Mouse (Mus musculus): ENCODE results near the gene Kdm5c. TPM values are rescaled to one million over a fixed set of nuclear protein-coding genes. Genes with fewer than 3 reads are reported as not detected.
A peak's percentile ranks its signal among the peaks of the same experiment; 100 is the strongest.
"Not testable (repeated sequence)": the region's sequence is repeated elsewhere in the genome, so short reads cannot be mapped to it uniquely, and the experiment has no call there.

Kdm5c gene
- polyA plus RNA-seq, 1 experiment from 2014 or later: 43.4 TPM

DNA sequence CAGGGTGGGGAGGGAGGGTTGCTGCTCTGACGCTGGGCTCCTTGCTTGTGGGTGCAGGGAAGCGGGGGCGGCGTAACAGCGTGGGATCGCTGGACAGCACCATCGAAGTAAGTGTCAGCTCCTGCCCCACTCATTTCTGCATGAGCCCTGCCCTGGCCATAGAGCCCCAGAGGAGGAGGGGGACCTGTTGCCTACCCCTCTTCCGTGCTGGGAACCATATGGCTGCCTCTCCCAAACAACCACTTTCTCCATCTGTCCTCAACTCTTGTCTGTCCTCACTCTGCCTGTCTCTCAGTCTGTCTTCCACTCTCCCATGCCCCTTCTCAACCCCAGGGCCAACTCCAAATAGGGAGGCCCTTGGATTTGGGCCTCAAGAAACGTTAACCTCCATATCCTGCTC, 10.6 kb upstream of the Kdm5c start:
- no peak for ATAC-seq (ENCODE audit: borderline replicate concordance, extremely low read depth, low FRiP score, low TSS enrichment)
- 50% methylated on average over 7 of the region's 9 CpGs for WGBS

GRCm38 (mm10) chrX:152223313-152223712, 9.5 kb upstream of the Kdm5c start:
- H3K27me3 ChIP-seq: peaks cover 42% of the 10 kb centered on the region
- 81% methylated on average over 6 of the region's 6 CpGs for WGBS
- no peak for ATAC-seq (ENCODE audit: borderline replicate concordance, extremely low read depth, low FRiP score, low TSS enrichment)

More for the DNA sequence above, 10.6 kb upstream of the Kdm5c start:
- Histone ChIP-seq H3K27me3 (peaks cover 47% of the 10 kb centered on the region), H3K27ac (no peak overlapping the region), H3K36me3 (no peaks in the 10 kb centered on the region), H3K9me3 (no peaks in the 10 kb centered on the region), H3K9ac (no peak overlapping the region), H3K4me2 (no peak overlapping the region), H3K4me3 (no peak overlapping the region), H3K4me1 (no peaks in the 10 kb centered on the region)

DNA sequence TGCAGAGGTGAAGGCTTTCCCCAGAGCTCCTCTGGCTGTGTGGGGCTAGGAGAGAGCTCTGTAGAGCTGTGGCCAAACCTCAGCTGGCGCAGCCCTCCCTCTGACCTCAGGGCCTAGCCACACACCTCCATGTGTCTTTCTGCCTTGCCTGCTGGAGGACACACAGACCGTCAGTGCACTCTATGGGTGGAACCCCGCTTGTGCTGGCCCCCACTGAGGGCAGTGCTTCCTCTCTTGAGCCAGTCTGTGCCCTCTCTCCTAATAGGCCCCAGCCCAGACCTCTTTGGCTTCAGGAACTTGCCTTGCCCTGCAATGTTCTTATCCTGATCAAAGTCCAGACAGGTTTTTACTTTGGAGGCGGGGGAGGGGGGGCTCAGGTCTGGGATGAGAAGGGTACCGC, 8.5 kb upstream of the Kdm5c start:
- H3K9me3 ChIP-seq: no peaks in the 10 kb centered on the region
- no peaks in the 10 kb centered on the region for H3K36me3 ChIP-seq
- no peak overlapping the region for H3K9ac ChIP-seq
- no peak overlapping the region for H3K4me2 ChIP-seq
- no peak overlapping the region for H3K27ac ChIP-seq
- 73% methylated on average over 5 of the region's 5 CpGs for WGBS
- peaks cover 36% of the 10 kb centered on the region for H3K27me3 ChIP-seq
- H3K4me1 ChIP-seq: no peaks in the 10 kb centered on the region
- no peak; the same call in 1 of the 2 replicates for ATAC-seq (ENCODE audit: borderline replicate concordance, extremely low read depth, low FRiP score, low TSS enrichment)
- no peak overlapping the region for H3K4me3 ChIP-seq

More at GRCm38 (mm10) chrX:152223313-152223712, 9.5 kb upstream of the Kdm5c start:
- H3K4me1 ChIP-seq: no peaks in the 10 kb centered on the region
- H3K9me3 ChIP-seq: no peaks in the 10 kb centered on the region
- no peak overlapping the region for H3K4me3 ChIP-seq
- H3K36me3 ChIP-seq: no peaks in the 10 kb centered on the region
- H3K9ac ChIP-seq: no peak overlapping the region
- no peak overlapping the region for H3K4me2 ChIP-seq
- no peak overlapping the region for H3K27ac ChIP-seq

- ATAC-seq (ENCODE audit: borderline replicate concordance, extremely low read depth, low FRiP score, low TSS enrichment): no peak
- Histone ChIP-seq H3K4me2 (peak overlapping the region; percentile 69), H3K27ac (no peak overlapping the region), H3K4me3 (peak overlapping the region; percentile 72), H3K36me3 (peaks cover 10% of the 10 kb centered on the region; the same call in 1 of the 2 replicates), H3K9ac (peak overlapping the region; percentile 76), H3K27me3 (no peaks in the 10 kb centered on the region), H3K9me3 (no peaks in the 10 kb centered on the region), H3K4me1 (peaks cover 15% of the 10 kb centered on the region; the same call in 1 of the 2 replicates)
- 10% methylated on average over 3 of the region's 3 CpGs for WGBS
Observed at GRCm38 (mm10) chrX:152234125-152234524, 1.3 kb downstream of the Kdm5c start.

GRCm38 (mm10) chrX:152235758-152236157, 2.9 kb downstream of the Kdm5c start:
- Histone ChIP-seq H3K36me3 (peaks cover 25% of the 10 kb centered on the region), H3K4me1 (peaks cover 15% of the 10 kb centered on the region; the same call in 1 of the 2 replicates), H3K9me3 (no peaks in the 10 kb centered on the region), H3K27ac (no peak overlapping the region), H3K4me3 (no peak overlapping the region), H3K27me3 (no peaks in the 10 kb centered on the region), H3K9ac (no peak overlapping the region), H3K4me2 (peak overlapping the region; percentile 69; the same call in 1 of the 2 replicates)
- no peak for ATAC-seq (ENCODE audit: borderline replicate concordance, extremely low read depth, low FRiP score, low TSS enrichment)
- WGBS: 45% methylated on average over 2 of the region's 2 CpGs

DNA sequence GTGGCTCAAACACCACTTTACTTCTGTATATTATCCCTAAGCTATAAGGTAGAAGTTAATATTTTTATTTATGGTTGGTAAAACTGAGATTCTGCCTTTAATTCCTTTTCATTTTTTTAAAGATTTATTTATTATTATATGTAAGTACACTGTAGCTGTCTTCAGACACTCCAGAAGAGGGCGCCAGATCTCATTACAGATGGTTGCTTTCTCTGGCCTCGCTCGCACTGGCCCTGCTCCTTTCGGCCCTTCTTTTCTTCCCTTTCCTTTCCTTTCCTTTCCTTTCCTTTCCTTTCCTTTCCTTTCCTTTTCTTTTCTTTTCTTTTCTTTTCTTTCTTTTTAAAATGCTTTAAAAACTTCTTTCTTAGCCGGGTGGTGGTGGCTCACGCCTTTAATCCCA, 10.3 kb downstream of the Kdm5c start:
- WGBS: 77% methylated on average over 6 of the region's 6 CpGs
- not testable (repeated sequence) for H3K4me1 ChIP-seq; H3K4me3 ChIP-seq; ATAC-seq (ENCODE audit: borderline replicate concordance, extremely low read depth, low FRiP score, low TSS enrichment); H3K27me3 ChIP-seq; H3K9ac ChIP-seq; H3K9me3 ChIP-seq; H3K27ac ChIP-seq; H3K4me2 ChIP-seq
- H3K36me3 ChIP-seq: peaks cover 80% of the 10 kb centered on the region

- H3K4me2 ChIP-seq: no peak overlapping the region
- no peak overlapping the region for H3K27ac ChIP-seq
- ATAC-seq (ENCODE audit: borderline replicate concordance, extremely low read depth, low FRiP score, low TSS enrichment): no peak
- peaks cover 87% of the 10 kb centered on the region for H3K36me3 ChIP-seq
- H3K9me3 ChIP-seq: no peaks in the 10 kb centered on the region
- no peaks in the 10 kb centered on the region for H3K27me3 ChIP-seq
- no peak overlapping the region for H3K4me3 ChIP-seq
- 95% methylated on average over 2 of the region's 2 CpGs for WGBS
- no peak overlapping the region for H3K9ac ChIP-seq
- H3K4me1 ChIP-seq: no peaks in the 10 kb centered on the region
Observed at GRCm38 (mm10) chrX:152244492-152245189, 11.8 kb downstream of the Kdm5c start.

DNA sequence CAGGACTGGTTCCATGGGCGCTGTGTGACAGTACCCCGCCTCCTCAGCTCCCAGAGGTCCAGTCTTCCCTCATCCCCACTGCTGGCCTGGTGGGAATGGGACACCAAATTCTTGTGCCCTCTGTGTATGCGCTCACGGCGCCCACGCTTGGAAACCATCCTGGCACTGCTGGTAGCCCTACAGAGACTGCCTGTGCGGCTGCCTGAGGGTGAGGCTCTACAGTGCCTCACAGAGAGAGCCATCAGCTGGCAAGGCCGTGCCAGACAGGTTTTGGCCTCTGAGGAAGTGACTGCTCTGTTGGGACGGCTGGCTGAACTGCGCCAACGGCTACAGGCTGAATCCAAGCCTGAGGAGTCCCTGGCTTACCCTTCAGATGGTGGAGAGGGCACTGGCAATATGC, 38.4 kb downstream of the Kdm5c start:
- Histone ChIP-seq H3K36me3 (peaks cover 88% of the 10 kb centered on the region), H3K4me1 (no peaks in the 10 kb centered on the region), H3K4me2 (no peak overlapping the region), H3K27me3 (no peaks in the 10 kb centered on the region), H3K9ac (no peak overlapping the region), H3K4me3 (no peak overlapping the region), H3K9me3 (no peaks in the 10 kb centered on the region), H3K27ac (no peak overlapping the region)
- 95% methylated on average over 11 of the region's 11 CpGs for WGBS
- no peak for ATAC-seq (ENCODE audit: borderline replicate concordance, extremely low read depth, low FRiP score, low TSS enrichment)

DNA sequence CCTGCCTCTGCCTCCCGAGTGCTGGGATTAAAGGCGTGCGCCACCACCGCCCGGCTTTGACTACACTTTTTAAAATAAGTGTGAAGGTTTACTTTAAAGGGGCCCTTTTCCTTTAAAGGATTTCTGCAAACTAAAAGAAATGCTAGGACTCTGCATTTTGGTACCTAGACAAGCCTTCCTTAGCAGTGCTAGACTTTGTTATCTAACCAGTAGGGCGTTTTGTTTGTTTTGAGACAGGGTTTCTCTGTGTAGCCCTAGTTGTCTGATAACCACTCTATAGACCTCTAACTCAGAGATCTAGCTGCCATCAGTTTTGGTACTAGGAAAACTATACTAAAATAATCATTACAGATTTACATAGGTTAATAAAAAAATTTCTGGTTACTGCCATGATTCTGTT, 46.6 kb downstream of the Kdm5c start:
- ATAC-seq (ENCODE audit: borderline replicate concordance, extremely low read depth, low FRiP score, low TSS enrichment): no peak
- WGBS: 92% methylated on average over 6 of the region's 6 CpGs
- no peak overlapping the region for H3K4me3 ChIP-seq
- no peak overlapping the region for H3K4me2 ChIP-seq
- no peak overlapping the region for H3K9ac ChIP-seq
- H3K36me3 ChIP-seq: peaks cover 17% of the 10 kb centered on the region; the same call in 1 of the 2 replicates
- no peaks in the 10 kb centered on the region for H3K27me3 ChIP-seq
- no peaks in the 10 kb centered on the region for H3K4me1 ChIP-seq
- H3K27ac ChIP-seq: no peak overlapping the region
- no peaks in the 10 kb centered on the region for H3K9me3 ChIP-seq

- H3K4me1 ChIP-seq: no peaks in the 10 kb centered on the region
- no peak for ATAC-seq (ENCODE audit: borderline replicate concordance, extremely low read depth, low FRiP score, low TSS enrichment)
- H3K4me3 ChIP-seq: no peak overlapping the region
- H3K27ac ChIP-seq: no peak overlapping the region
- H3K4me2 ChIP-seq: no peak overlapping the region
- no peaks in the 10 kb centered on the region for H3K9me3 ChIP-seq
- no peaks in the 10 kb centered on the region for H3K27me3 ChIP-seq
- WGBS: 74% methylated on average over 3 of the region's 3 CpGs
- H3K9ac ChIP-seq: no peak overlapping the region
- no peaks in the 10 kb centered on the region for H3K36me3 ChIP-seq
Observed at GRCm38 (mm10) chrX:152284746-152285145, 51.9 kb downstream of the Kdm5c start.

GRCm38 (mm10) chrX:152287026-152287425, 54.2 kb downstream of the Kdm5c start:
- H3K36me3 ChIP-seq; H3K4me3 ChIP-seq; H3K4me1 ChIP-seq; H3K9me3 ChIP-seq; H3K4me2 ChIP-seq; H3K27ac ChIP-seq; ATAC-seq (ENCODE audit: borderline replicate concordance, extremely low read depth, low FRiP score, low TSS enrichment); H3K27me3 ChIP-seq; H3K9ac ChIP-seq: not testable (repeated sequence)
- 59% methylated on average over 1 of the region's 1 CpGs for WGBS

- ATAC-seq (ENCODE audit: borderline replicate concordance, extremely low read depth, low FRiP score, low TSS enrichment): no peak
- no peaks in the 10 kb centered on the region for H3K4me1 ChIP-seq
- whole genome bisulfite sequencing: 80% methylated on average over 2 of the region's 2 CpGs
Observed at GRCm38 (mm10) chrX:152306224-152306623, 73.4 kb downstream of the Kdm5c start.

More at GRCm38 (mm10) chrX:152306224-152306623, 73.4 kb downstream of the Kdm5c start:
- H3K4me3 ChIP-seq: no peak overlapping the region
- H3K36me3 ChIP-seq: no peaks in the 10 kb centered on the region
- no peak overlapping the region for H3K27ac ChIP-seq
- H3K9ac ChIP-seq: no peak overlapping the region
- H3K27me3 ChIP-seq: peaks cover 12% of the 10 kb centered on the region; the same call in 1 of the 2 replicates
- no peaks in the 10 kb centered on the region for H3K9me3 ChIP-seq
- H3K4me2 ChIP-seq: no peak overlapping the region

All from lung, embryonic 15.5 days (tissue).